Mouse (Mus musculus) megakaryocyte, embryonic 14.5 days (primary cell): ENCODE results near the gene Sox2.

Source experiments
- FLI1 ChIP-seq: IDR thresholded peaks from 2 replicates; pipeline ENCODE4 v1.6.1; 2012; ENCODE audit warnings: low read length, inconsistent platforms, mixed read lengths
- GATA1 ChIP-seq: IDR thresholded peaks from 3 replicates; pipeline ENCODE4 v1.6.1; 2012; ENCODE audit warnings: mixed read lengths, low read length, inconsistent platforms, borderline replicate concordance

GRCm38 (mm10) chr3:34679921-34680320, 29.7 kb downstream of the Sox2 start:
- TF ChIP-seq GATA1 (no peak), FLI1 (no peak)
